Mouse (Mus musculus): ENCODE data around the gene Vmn2r67. TPM values are rescaled to one million over a fixed set of nuclear protein-coding genes. Genes with fewer than 3 reads are reported as not detected.
"Not testable (repeated sequence)": the region's sequence is repeated elsewhere in the genome, so short reads cannot be mapped to it uniquely, and the experiment has no call there.

The Vmn2r67 gene
- total RNA-seq (2014; rRNA removed) (not detected in 2 replicates), polyA plus RNA-seq (2012; rRNA removed) (not detected in 2 replicates)

- TF ChIP-seq CTCF (IDR thresholded peaks at IDR 0.05; ENCODE audit: low read depth, low read length) (no peak), POLR2A (IDR thresholded peaks at IDR 0.05; ENCODE audit: extremely low read depth, insufficient read depth, low read length) (no peak)
- WGBS = 71% methylated on average over 3 of the region's 3 CpGs
- H3K79me2 ChIP-seq (ENCODE audit: control insufficient read depth, insufficient read depth, low read length) = no peaks in the 10 kb centered on the region
These were observed at the start of gene Vmn2r67 for GRCm38 (mm10) chr7:85155898-85156297. Gene Vmn2r67 (minus strand): TSS chr7:85155998.

GRCm38 (mm10) chr7:85104531-85104930 lies 51.3 kb downstream of the Vmn2r67 start:
- WGBS = 36% methylated on average over 2 of the region's 2 CpGs
- H3K4me1 ChIP-seq (ENCODE audit: control insufficient read depth, insufficient read depth, low read length) = not testable (repeated sequence)

More at GRCm38 (mm10) chr7:85155898-85156297, at the start of gene Vmn2r67:
- Histone ChIP-seq H3K27ac (replicated peaks; ENCODE audit: insufficient read depth, low read depth, low read length) (no peak within 1 kb of the TSS), H3K27me3 (ENCODE audit: control insufficient read depth, insufficient read depth, low read length) (no peaks in the 10 kb centered on the region), H3K4me1 (ENCODE audit: control insufficient read depth, insufficient read depth, low read length) (no peaks in the 10 kb centered on the region), H3K9ac (ENCODE audit: low read depth, low read length) (no peak within 1 kb of the TSS), H3K36me3 (ENCODE audit: control insufficient read depth, insufficient read depth, low read length) (no peaks in the 10 kb centered on the region), H3K4me3 (ENCODE audit: insufficient read depth, low read depth, low read length) (no peak within 1 kb of the TSS)
- no peak for DNase-seq (ENCODE audit: extremely low read depth, low read depth, low spot score)

More at GRCm38 (mm10) chr7:85104531-85104930, 51.3 kb downstream of the Vmn2r67 start:
- H3K36me3 ChIP-seq (ENCODE audit: control insufficient read depth, insufficient read depth, low read length); DNase-seq (ENCODE audit: extremely low read depth, low read depth, low spot score); H3K9ac ChIP-seq (ENCODE audit: low read depth, low read length); H3K4me3 ChIP-seq (ENCODE audit: insufficient read depth, low read depth, low read length); H3K27ac ChIP-seq (replicated peaks; ENCODE audit: insufficient read depth, low read depth, low read length); H3K79me2 ChIP-seq (ENCODE audit: control insufficient read depth, insufficient read depth, low read length); H3K27me3 ChIP-seq (ENCODE audit: control insufficient read depth, insufficient read depth, low read length): not testable (repeated sequence)

Other genes starting within 250 kb of the Vmn2r67 start
- not detected in 2 replicates for gene Vmn2r65, start 191.9 kb downstream of the Vmn2r67 start, total RNA-seq (2014; rRNA removed)
- gene Vmn2r65, start 191.9 kb downstream of the Vmn2r67 start, polyA plus RNA-seq (2012; rRNA removed) = not detected in 2 replicates
- not detected in 2 replicates for gene Vmn2r66, start 143.7 kb downstream of the Vmn2r67 start, total RNA-seq (2014; rRNA removed)
- gene Vmn2r66, start 143.7 kb downstream of the Vmn2r67 start, polyA plus RNA-seq (2012; rRNA removed) = not detected in 2 replicates
- not detected in 2 replicates for gene Vmn2r68, start 81.8 kb upstream of the Vmn2r67 start, total RNA-seq (2014; rRNA removed)
- not detected in 2 replicates for gene Vmn2r68, start 81.8 kb upstream of the Vmn2r67 start, polyA plus RNA-seq (2012; rRNA removed)

Data from liver, adult 2 months (tissue).